Mouse (Mus musculus) left cerebral cortex, adult 9 months (tissue): ENCODE data around the gene Klhl29.

Experiments
- DNase-seq, 2 experiments: peaks; one replicate each; pipeline ENCODE4 v3.0.0; 2022; ENCODE audit warnings: low spot score in 2 of 2

Klhl29 gene

DNA sequence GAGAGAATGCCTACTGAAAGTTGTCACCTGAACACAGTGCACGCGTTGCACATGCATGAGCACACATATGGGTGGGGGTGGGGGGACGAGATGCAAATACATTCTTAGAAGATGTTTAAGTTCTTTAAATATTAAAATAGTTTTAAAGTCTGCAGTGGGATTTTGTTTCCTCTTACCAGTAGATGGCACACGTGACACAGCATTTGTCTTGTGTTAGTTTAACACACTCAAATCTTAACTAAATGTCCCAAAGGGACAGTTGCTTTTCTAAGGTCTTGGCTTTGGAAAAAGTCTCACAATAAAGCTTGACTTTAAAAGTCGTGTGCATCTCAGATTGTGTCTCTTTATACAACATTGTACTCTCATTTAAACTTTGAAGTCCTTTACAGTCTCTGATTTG, 346.4 kb downstream of the Klhl29 start:
- no peak for DNase-seq
